Mouse (Mus musculus): Measurements from ENCODE around the gene Otop2.

Otop2 gene

GRCm38 (mm10) chr11:115344967-115345366 is 38.0 kb downstream of the Otop2 start:
- in situ Hi-C loops (cut with MboI, MseI): no loop called here

- in situ Hi-C loops (cut with MboI, MseI): no loop called here
Observed at GRCm38 (mm10) chr11:115345515-115345914, 38.6 kb downstream of the Otop2 start.

- in situ Hi-C loops (cut with MboI, MseI): no loop called here
Observed at GRCm38 (mm10) chr11:115348681-115349248, 41.8 kb downstream of the Otop2 start.

- in situ Hi-C loops (cut with MboI, MseI): no loop called here
Observed at GRCm38 (mm10) chr11:115349976-115350375, 43.0 kb downstream of the Otop2 start.

DNA sequence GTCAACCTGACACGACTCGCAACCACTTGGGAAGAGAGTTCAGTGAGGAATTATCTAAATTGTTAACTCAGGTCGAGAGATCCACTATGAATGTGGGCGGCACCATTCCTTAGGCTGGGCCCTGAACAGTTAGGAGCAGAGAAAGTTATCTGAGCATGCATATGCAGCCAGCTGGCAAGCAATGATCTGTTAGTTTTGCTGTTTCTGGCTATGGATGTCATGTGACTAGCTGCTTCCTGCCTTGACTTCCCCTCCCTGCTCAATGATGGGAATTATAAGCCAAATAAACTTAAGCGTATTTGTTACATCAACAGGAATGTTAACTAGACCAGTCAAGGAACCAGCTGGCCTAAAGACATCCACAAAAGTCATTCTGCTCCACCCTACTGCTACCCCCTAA is 46.4 kb downstream of the Otop2 start:
- in situ Hi-C loops (cut with MboI, MseI): no loop called here

- in situ Hi-C loops (cut with MboI, MseI): no loop called here
Observed at GRCm38 (mm10) chr11:115354183-115354582, 47.2 kb downstream of the Otop2 start.

- in situ Hi-C loops (cut with MboI, MseI): loop anchor here (5.0 kb wide), 2 partner anchors 41 to 114 kb away; no protein-coding TSS in a partner anchor
Observed at GRCm38 (mm10) chr11:115358468-115358867, 51.5 kb downstream of the Otop2 start.

DNA sequence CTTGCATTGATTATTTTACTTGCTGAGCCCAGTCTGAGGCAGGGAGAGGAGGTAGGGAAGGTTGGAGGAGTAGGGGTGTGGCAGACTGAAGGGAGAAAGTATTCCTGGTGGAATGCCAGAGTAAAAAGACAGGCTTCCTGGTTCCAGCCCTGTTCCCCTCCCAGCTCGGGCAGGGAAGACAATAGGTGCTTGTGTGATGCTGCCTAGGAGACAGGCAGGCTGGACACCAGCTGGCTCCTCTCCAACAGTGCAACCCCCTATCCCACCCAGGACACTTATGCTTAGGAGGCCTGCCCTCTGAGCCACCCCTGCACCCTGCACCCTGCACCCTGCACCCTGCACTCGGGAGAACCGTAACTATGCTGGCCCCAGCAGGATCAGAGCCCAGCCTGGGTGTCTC is 52.3 kb downstream of the Otop2 start:
- in situ Hi-C loops (cut with MboI, MseI): loop anchor here (5.0 kb wide), 2 partner anchors 42 to 113 kb away; no protein-coding TSS in a partner anchor

DNA sequence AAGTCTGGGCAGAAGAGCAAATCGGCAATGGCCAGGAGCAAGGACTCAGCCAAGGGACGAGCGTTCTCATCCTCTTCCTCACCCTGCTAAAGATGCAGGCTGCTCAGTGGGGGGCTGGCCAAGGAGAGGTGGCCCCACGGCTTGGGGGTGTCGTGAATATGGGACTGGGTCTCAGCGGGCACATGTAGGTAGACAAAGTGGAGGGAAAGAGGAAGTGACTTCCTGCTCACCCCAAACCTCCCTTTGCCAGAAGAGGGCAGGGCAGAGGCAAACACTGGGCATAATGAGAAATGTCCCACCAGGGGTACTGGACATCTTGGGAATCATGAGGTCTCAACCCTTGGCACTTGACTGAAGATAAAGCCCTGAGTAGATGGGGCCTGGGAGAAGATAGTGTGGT is 52.8 kb downstream of the Otop2 start:
- in situ Hi-C loops (cut with MboI, MseI): loop anchor here (5.0 kb wide), 2 partner anchors 42 to 113 kb away; no protein-coding TSS in a partner anchor

GRCm38 (mm10) chr11:115364136-115364535 is 57.2 kb downstream of the Otop2 start:
- in situ Hi-C loops (cut with MboI, MseI): no loop called here

GRCm38 (mm10) chr11:115366039-115366705 is 59.2 kb downstream of the Otop2 start:
- in situ Hi-C loops (cut with MboI, MseI): no loop called here

GRCm38 (mm10) chr11:115366706-115367394 is 59.9 kb downstream of the Otop2 start:
- in situ Hi-C loops (cut with MboI, MseI): no loop called here

DNA sequence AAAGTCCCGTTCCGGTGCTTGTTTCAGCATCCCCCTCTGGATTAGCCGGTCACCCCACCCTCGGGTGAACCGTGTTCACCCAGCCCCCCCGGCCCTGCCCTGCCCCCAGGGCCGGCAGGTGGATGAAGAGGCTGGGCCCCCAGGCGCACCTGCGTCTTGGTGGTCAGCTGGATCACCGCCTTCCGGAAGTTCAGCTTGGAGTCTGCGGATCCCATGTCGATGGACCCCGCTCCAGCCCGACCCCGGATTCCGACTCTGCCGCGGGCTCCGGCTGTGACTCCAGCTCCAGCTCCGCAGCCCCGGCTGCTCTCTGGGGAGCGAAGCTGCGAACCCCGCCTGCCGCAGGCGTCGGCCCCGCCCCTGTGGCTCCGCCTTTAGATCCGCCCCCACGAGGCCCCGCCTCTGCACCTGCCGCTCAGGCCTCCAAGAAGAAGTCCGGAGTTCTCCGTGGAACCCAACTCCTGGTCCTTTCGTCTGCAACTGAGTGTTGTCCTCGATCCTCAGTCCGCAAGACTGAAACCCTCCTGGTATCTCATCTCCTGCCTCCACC is 60.5 kb downstream of the Otop2 start, which contains the start of gene Hid1:
Hid1 (minus strand) TSS at position 362 of the 550 bp plus-strand sequence.
- in situ Hi-C loops (cut with MboI, MseI): no loop called here

- in situ Hi-C loops (cut with MboI, MseI): no loop called here
Observed at GRCm38 (mm10) chr11:115370368-115370767, 63.4 kb downstream of the Otop2 start.

DNA sequence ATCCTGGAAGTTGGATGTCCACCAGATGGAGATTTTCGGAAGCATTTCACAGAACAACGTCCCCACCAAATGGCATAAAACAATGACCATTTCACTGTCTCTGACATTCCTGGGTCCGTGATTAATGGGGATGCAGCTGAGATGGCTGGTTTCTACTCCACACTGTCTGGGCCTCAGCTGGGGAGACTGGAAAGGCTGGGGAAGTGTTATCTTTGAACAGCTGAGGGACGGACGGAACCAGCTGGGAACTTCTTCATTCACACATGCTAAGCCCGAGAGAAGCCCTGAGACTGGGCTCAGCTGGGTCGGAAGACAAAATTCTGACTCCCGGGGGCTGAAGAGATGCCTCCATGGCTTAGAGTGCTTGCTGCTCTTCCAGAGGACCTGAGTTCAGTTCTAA is 64.4 kb downstream of the Otop2 start:
- in situ Hi-C loops (cut with MboI, MseI): no loop called here

DNA sequence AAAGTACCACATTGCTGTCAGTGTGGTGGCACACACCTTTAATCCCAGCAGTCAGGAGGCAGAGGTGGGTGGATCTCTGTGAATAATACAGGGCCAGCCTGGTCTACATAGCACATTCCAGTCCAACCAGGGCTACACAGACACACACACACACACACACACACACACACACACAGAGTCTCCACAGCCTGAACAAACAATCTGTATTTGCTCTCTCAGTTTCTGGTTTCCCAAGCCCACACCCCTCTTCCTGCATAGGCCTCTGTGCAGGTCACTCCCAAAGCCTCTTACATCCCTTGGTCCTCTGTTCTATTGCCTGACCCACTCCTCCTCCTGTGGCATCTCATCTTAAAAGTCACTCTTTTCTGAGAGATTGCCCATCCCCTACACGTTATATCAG is 65.1 kb downstream of the Otop2 start:
- in situ Hi-C loops (cut with MboI, MseI): no loop called here

DNA sequence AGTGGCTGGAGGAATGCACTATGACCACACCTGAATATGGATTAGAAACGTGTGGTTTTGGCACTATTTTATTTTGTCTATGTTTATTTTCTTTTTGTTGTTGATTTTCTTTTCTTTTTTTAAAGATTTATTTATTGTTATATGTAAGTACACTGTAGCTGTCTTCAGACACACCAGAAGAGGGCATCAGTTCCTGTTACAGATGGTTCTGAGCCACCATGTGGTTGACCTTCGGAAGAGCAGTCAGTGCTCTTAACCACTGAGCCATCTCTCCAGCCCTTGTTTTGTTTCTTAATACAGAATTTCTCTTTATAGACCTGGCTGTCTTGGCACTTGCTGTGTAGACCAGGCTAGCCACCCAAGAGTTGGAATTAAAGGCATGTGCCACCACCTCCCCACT is 65.8 kb downstream of the Otop2 start:
- in situ Hi-C loops (cut with MboI, MseI): no loop called here

DNA sequence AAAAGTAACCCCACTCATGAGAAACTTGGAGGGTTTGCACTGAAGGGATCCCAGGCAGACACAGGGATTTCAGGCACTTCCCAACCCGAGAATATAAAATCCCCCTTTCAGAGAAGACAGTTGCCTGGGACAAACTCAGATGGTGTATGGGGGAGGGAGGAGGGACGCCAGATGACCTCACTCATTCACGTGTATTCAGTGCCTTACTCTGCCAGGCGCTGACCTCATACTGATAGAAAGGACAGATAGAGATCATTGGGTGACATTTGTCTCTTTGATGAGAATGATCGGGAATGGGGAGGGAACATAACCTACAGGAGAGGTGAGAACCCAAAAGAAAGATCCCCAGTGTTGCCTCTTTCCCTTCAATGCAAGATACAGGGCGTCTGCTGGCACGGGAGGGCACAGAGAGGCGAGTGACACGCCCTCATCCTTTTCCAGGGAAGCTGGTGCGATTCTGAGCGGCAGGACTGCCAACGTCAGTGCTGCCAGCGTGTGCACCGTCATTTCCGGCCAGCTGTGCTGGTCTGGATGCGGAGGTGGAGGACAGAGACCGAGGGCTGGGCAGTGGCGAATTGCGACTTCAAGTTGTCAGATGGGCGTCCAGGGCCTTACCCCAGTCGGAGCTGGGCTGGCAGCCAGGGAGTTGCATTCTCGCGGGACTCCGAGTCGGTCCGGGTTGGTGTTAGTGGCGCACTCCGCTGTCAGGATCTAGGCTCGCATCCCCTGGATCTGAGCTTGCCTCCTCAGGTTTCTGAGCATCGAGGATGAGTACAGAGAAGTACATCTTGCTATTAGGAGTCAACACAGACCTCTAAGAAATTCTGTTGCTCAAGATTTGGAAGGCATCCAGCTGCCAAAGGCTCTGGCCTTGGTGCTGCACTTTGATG is 67.1 kb downstream of the Otop2 start:
- in situ Hi-C loops (cut with MboI, MseI): no loop called here

DNA sequence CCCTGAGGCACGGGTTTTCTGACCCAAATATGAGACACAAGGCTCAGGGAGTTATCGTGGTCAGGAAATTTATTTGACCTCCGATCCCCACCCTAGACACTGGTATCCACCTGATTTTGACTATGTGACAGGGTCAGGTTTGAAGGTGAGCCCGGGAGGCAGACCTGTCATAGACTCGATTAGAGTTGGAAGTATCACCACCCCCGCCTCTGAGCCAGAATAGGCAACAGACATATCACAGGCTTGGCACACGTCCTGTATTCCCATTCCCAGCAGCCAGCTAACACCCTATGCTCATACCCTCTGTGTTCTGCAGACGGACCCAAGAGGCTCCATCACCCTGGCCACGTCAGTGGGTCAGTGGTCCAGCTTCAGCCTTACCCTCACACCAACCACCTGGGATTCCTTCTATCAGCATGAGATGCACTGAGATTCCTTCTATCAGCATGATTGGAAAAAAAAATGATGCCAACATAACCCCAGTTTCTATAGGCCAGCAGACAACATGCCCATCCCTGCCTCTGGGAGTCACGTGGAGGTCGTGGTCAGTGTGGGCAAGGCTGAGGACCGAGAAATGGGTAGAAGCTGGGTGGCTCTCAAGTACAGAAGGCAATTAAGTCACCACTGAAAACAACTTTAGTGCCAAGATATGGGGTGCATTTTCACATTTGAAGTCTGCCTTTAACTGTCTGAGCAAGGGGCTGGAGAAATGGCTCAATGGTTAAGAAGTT is 67.9 kb downstream of the Otop2 start:
- in situ Hi-C loops (cut with MboI, MseI): no loop called here

DNA sequence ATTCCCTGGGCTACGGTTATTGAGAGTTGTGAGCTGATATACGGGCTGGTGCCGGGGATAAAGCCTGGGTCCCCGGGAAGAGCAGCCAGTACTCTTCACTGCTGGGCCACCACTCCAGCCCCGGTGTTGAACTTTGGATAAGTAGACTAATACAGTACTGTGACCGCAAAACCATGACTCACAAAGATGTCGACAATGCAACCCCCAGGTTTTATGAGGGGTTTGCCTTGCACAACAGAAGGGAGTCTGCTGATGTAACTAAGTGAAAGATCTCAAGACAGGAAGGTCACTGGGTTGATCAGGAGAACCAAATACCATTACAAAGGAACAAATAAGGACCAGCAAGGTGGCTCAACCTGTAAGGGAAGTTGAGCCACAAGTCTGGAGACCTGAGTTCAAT is 69.8 kb downstream of the Otop2 start:
- in situ Hi-C loops (cut with MboI, MseI): no loop called here

- in situ Hi-C loops (cut with MboI, MseI): no loop called here
Observed at GRCm38 (mm10) chr11:115377254-115377653, 70.3 kb downstream of the Otop2 start.

Measured in T-helper 1 cell (primary cell).